Mouse (Mus musculus) G1E (cell line): Measurements from ENCODE around the gene Bmp2k. TPM values are rescaled to one million over a fixed set of nuclear protein-coding genes. Genes with fewer than 3 reads are reported as not detected.

Experiments used
- ATAC-seq: 2 replicates; pipeline ENCODE4 v1.8.0; 2016; ENCODE audit warnings: mild to moderate bottlenecking; ENCODE audit not compliant: insufficient number of reproducible peaks, poor library complexity, low FRiP score, severe bottlenecking; ENCODE audit errors: extremely low read depth
- DNase-seq: peaks from one replicate; pipeline ENCODE4 v3.0.0; 2012; ENCODE audit warnings: low spot score
- H3K27me3 ChIP-seq: 2 replicates; pipeline ENCODE4 v1.6.1; 2012; ENCODE audit warnings: mild to moderate bottlenecking, low read length, inconsistent platforms; ENCODE audit not compliant: insufficient read depth
- H3K36me3 ChIP-seq: replicated peaks from 2 replicates; pipeline ENCODE3; 2012; ENCODE audit warnings: mild to moderate bottlenecking, inconsistent platforms
- H3K4me1 ChIP-seq: 2 replicates; pipeline ENCODE4 v1.6.1; 2012; ENCODE audit warnings: low read depth, low read length, inconsistent platforms, mixed read lengths; ENCODE audit not compliant: insufficient read depth
- H3K4me3 ChIP-seq: 2 replicates; pipeline ENCODE4 v1.5.1; 2012; ENCODE audit warnings: low read depth, mild to moderate bottlenecking, inconsistent platforms, low read length, moderate library complexity, mixed read lengths
- H3K9me3 ChIP-seq: replicated peaks from 2 replicates; pipeline ENCODE4 v1.6.1; 2012; ENCODE audit warnings: inconsistent platforms
- CTCF ChIP-seq: IDR thresholded peaks from 2 replicates; pipeline ENCODE4 v1.5.1; 2012; ENCODE audit warnings: low read depth, low read length, inconsistent platforms, mixed read lengths
- GATA1 ChIP-seq: IDR thresholded peaks from 2 replicates; pipeline ENCODE4 v1.6.1; 2012; ENCODE audit warnings: borderline replicate concordance, low read length, inconsistent platforms, mixed read lengths
- GATA2 ChIP-seq: IDR thresholded peaks from 2 replicates; pipeline ENCODE4 v1.6.1; 2012; ENCODE audit warnings: low read depth, low read length, inconsistent platforms, borderline replicate concordance
- POLR2AphosphoS5 ChIP-seq: IDR thresholded peaks from 2 replicates; pipeline ENCODE4 v1.6.1; 2012; ENCODE audit warnings: low read depth, low read length, inconsistent platforms; ENCODE audit not compliant: insufficient replicate concordance
- TAL1 ChIP-seq: conservative IDR thresholded peaks from 2 replicates; pipeline ENCODE4 v1.6.1; 2012; ENCODE audit warnings: low read depth, low read length, inconsistent platforms, mixed read lengths
- polyA plus RNA-seq: library from polyadenylated mRNA; stranded (reverse); fragments of >175 nt; gene quantifications from 2 replicates; pipeline ENCODE4 v1.2.3, GENCODE M21; 2012
- total RNA-seq, 2 experiments: library from RNA; stranded (forward) in 1 of 2; stranded (reverse) in 1 of 2; fragments of 200-1000 nt in 1 of 2; fragments of >200 nt in 1 of 2; fragmentation: Nextera tagmentation in 1 of 2; gene quantifications; 2 replicates each; pipeline ENCODE4 v1.2.3; 2014 to 2017

Bmp2k gene
- total and polyA plus RNA-seq, 3 experiments: 52.6 to 944 (median 380) TPM

- ATAC-seq: no peak
Measured at GRCm38 (mm10) chr5:97055511-97056068, 58.1 kb downstream of the Bmp2k start.

DNA sequence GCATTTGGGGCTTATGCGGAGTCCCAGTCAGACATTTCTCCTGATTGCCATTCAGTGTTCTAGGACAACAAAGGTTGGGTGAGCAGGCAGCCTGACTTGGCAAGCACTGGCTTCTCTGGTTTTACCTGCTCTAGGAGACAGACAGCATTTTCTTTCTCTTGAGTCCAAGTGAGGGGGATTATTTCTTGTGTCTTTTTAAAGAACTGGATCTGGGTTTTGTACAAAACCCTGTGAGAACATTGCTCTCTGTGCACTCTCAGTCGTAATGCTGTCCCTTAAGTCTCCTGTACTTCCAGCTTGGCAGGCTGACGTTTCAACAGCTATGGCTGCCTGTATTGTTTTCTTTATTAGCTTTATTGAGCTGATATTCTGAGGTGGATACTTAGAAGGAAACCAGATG, 58.9 kb downstream of the Bmp2k start:
- Histone ChIP-seq H3K9me3 (no peaks in the 10 kb centered on the region), H3K36me3 (peaks cover 85% of the 10 kb centered on the region), H3K27me3 (no peaks in the 10 kb centered on the region), H3K4me3 (no peak overlapping the region), H3K4me1 (peaks cover 57% of the 10 kb centered on the region)
- DNase-seq: no peak
- TF ChIP-seq GATA2 (no peak), CTCF (no peak), POLR2AphosphoS5 (no peak), TAL1 (no peak), GATA1 (no peak)
- ATAC-seq: no peak

More at GRCm38 (mm10) chr5:97055511-97056068, 58.1 kb downstream of the Bmp2k start:
- peaks cover 56% of the 10 kb centered on the region for H3K4me1 ChIP-seq
- no peaks in the 10 kb centered on the region for H3K9me3 ChIP-seq
- no peak for TF ChIP-seq POLR2AphosphoS5
- no peak for TF ChIP-seq GATA1
- peaks cover 85% of the 10 kb centered on the region for H3K36me3 ChIP-seq
- no peaks in the 10 kb centered on the region for H3K27me3 ChIP-seq
- peak; percentile 26 for DNase-seq
- H3K4me3 ChIP-seq: no peak overlapping the region

DNA sequence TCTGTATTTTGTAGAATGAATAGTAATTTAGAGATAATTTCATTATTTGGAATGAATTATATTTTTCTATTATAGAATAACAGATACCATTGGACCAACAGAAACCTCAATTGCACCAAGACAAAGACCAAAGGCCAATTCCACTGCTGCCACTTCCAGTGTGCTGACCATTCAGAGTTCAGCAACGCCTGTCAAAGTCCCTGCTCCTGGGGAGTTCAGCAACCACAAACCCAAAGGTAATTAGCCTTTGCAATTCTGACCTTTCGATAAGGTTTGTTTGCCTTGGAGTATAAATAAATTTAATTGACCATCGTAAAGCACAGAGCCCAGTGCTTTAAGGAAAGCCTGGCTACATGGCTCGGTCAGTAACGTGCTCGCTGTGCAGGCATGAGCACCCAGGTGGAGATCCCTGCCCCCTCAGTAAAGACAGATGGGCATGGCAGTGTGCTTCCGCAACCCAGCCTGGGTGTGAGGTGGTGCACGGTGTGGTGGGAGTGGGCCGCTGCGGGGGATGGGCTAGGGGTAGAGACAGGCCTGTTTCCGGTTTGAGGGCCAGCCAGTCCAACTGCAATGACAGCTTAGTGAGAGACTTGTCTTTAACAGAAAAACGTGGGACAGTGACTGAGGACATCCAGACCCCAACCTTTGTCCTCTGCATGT, 59.4 kb downstream of the Bmp2k start:
- no peak for ATAC-seq
- no peak for TF ChIP-seq CTCF
- TF ChIP-seq TAL1: no peak
- TF ChIP-seq GATA2: no peak
- H3K27me3 ChIP-seq: no peaks in the 10 kb centered on the region
- peaks cover 86% of the 10 kb centered on the region for H3K36me3 ChIP-seq
- H3K4me1 ChIP-seq: peaks cover 54% of the 10 kb centered on the region
- no peak for DNase-seq
- no peak overlapping the region for H3K4me3 ChIP-seq
- no peaks in the 10 kb centered on the region for H3K9me3 ChIP-seq

GRCm38 (mm10) chr5:97060864-97061263, 63.4 kb downstream of the Bmp2k start:
- peaks cover 54% of the 10 kb centered on the region for H3K4me1 ChIP-seq
- no peak overlapping the region for H3K4me3 ChIP-seq
- no peaks in the 10 kb centered on the region for H3K9me3 ChIP-seq
- no peak for TF ChIP-seq GATA1
- TF ChIP-seq TAL1: no peak
- H3K36me3 ChIP-seq: peaks cover 94% of the 10 kb centered on the region
- no peaks in the 10 kb centered on the region for H3K27me3 ChIP-seq
- no peak for DNase-seq
- no peak for ATAC-seq

DNA sequence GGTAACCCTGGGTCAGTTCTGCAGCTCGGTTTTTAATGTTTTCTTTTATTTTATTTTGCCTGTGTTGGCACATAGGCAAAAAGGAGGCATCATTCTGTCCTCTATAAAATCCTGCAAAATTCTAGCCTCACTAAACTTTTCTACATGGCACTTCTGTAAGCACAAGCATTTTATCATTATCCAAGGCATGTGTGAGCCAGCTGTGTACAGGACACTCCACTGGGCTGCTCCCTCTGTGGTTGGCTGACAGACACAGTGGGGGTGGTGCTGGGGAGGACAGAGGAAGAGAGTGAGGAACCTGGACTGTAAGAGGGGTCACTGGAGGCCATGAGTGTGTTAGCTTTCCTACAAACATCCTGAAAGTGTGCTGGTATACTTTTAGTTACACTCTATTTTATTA, 64.6 kb downstream of the Bmp2k start:
- H3K4me3 ChIP-seq: no peak overlapping the region
- DNase-seq (no peak), ATAC-seq (0 out of 2 replicates have a peak, but pooled peaks have one; percentile 30)
- peaks cover 94% of the 10 kb centered on the region for H3K36me3 ChIP-seq
- peaks cover 54% of the 10 kb centered on the region for H3K4me1 ChIP-seq
- TF ChIP-seq POLR2AphosphoS5: no peak
- TF ChIP-seq CTCF: no peak
- TF ChIP-seq GATA1: no peak
- no peak for TF ChIP-seq TAL1
- no peak for TF ChIP-seq GATA2
- H3K9me3 ChIP-seq: no peaks in the 10 kb centered on the region
- no peaks in the 10 kb centered on the region for H3K27me3 ChIP-seq

- Histone ChIP-seq H3K4me3 (no peak overlapping the region), H3K27me3 (no peaks in the 10 kb centered on the region), H3K4me1 (peaks cover 42% of the 10 kb centered on the region), H3K36me3 (peaks cover 96% of the 10 kb centered on the region), H3K9me3 (no peaks in the 10 kb centered on the region)
- TF ChIP-seq CTCF (no peak), POLR2AphosphoS5 (no peak), GATA2 (no peak), GATA1 (no peak), TAL1 (no peak)
- ATAC-seq: no peak
- no peak for DNase-seq
Measured at GRCm38 (mm10) chr5:97065746-97066145, 68.3 kb downstream of the Bmp2k start.
